Mouse (Mus musculus) testis, adult 10 weeks (tissue): ENCODE data around the gene Htr3b. TPM values are rescaled to one million over a fixed set of nuclear protein-coding genes. Genes with fewer than 3 reads are reported as not detected.

ENCODE experiments used
- polyA plus RNA-seq: library from polyadenylated mRNA; stranded (reverse); fragments of 350-450 nt; fragmentation: Illumina TruSeq; extraction: RNeasy Lipid Tissue Mini Kit (QIAGEN cat#74804); gene quantifications from one replicate; pipeline ENCODE4 v1.2.3, GENCODE M21; 2014; ENCODE audit warnings: low read depth, low replicate concordance

Htr3b gene
- 0.15 TPM for polyA plus RNA-seq

GRCm38 (mm10) chr9:48964587-48965040 lies at the start of gene Htr3b:
Gene Htr3b (minus strand): TSS chr9:48964990.

GRCm38 (mm10) chr9:48984845-48985707 lies 20.3 kb upstream of the Htr3b start, which contains the start of gene Usp28:
Gene Usp28 (plus strand): TSS chr9:48985375.

GRCm38 (mm10) chr9:48910885-48911537 lies 53.8 kb downstream of the Htr3b start, which contains the start of gene Htr3a:
Gene Htr3a (minus strand): TSS chr9:48911099.

Other genes with a start within 250 kb of the Htr3b start
- gene Zbtb16, start 128.8 kb downstream of the Htr3b start, polyA plus RNA-seq, result 0.97 TPM
- 0.39 TPM for gene Htr3a, start 53.9 kb downstream of the Htr3b start, polyA plus RNA-seq
- gene Usp28, start 20.4 kb upstream of the Htr3b start, polyA plus RNA-seq, result 17.9 TPM
- 28.1 TPM for gene Zw10, start 90.6 kb upstream of the Htr3b start, polyA plus RNA-seq
- gene Tmprss5, start 116.3 kb upstream of the Htr3b start, polyA plus RNA-seq, result not detected